Mouse (Mus musculus) neural tube, embryonic 11.5 days (tissue): ENCODE measurements around the gene Ago3. TPM values are rescaled to one million over a fixed set of nuclear protein-coding genes. Genes with fewer than 3 reads are reported as not detected.
A peak's percentile ranks its signal among the peaks of the same experiment; 100 is the strongest.

ENCODE experiments used
- ATAC-seq: fragments of 200-750 bp; cut with Nextera tagmentation; 2 replicates; pipeline ENCODE4 v1.8.0; 2017; ENCODE audit warnings: moderate number of reproducible peaks, mild to moderate bottlenecking, moderate TSS enrichment, moderate library complexity; ENCODE audit not compliant: insufficient read depth, low FRiP score, low TSS enrichment
- DNase-seq: peaks from one replicate; pipeline ENCODE4 v3.0.0-alpha.2; 2015; ENCODE audit warnings: low spot score
- H3K27ac ChIP-seq: fragments of 300-500 bp; sonication (generic); 2 replicates; pipeline ENCODE4 v1.5.1; 2014; ENCODE audit warnings: low read depth, mild to moderate bottlenecking, low read length
- H3K27me3 ChIP-seq: fragments of 300-500 bp; sonication (generic); 2 replicates; pipeline ENCODE4 v1.6.1; 2014; ENCODE audit warnings: mild to moderate bottlenecking, low read length, mixed read lengths; ENCODE audit not compliant: control insufficient read depth, insufficient read depth
- H3K36me3 ChIP-seq: fragments of 300-500 bp; sonication (generic); 2 replicates; pipeline ENCODE4 v1.6.1; 2014; ENCODE audit warnings: mild to moderate bottlenecking, low read length, moderate library complexity, mixed read lengths; ENCODE audit not compliant: control insufficient read depth, insufficient read depth
- H3K4me1 ChIP-seq: fragments of 300-500 bp; sonication (generic); 2 replicates; pipeline ENCODE4 v1.6.1; 2014; ENCODE audit warnings: low read length, mixed read lengths; ENCODE audit not compliant: control insufficient read depth, insufficient read depth
- H3K4me2 ChIP-seq: fragments of 300-500 bp; sonication (generic); 2 replicates; pipeline ENCODE4 v1.6.1; 2014; ENCODE audit warnings: low read depth, mild to moderate bottlenecking, moderate library complexity
- H3K4me3 ChIP-seq: fragments of 300-500 bp; sonication (generic); 2 replicates; pipeline ENCODE4 v1.5.1; 2014; ENCODE audit warnings: low read depth, low read length
- H3K9ac ChIP-seq: fragments of 300-500 bp; sonication (generic); 2 replicates; pipeline ENCODE4 v1.6.1; 2014; ENCODE audit warnings: mild to moderate bottlenecking, low read length
- H3K9me3 ChIP-seq: fragments of 300-500 bp; sonication (generic); 2 replicates; pipeline ENCODE4 v1.6.1; 2016; ENCODE audit warnings: low read length; ENCODE audit not compliant: control insufficient read depth
- WGBS: fragments of 180-500 bp; shearing (Covaris S2); extraction: QIAGEN DNeasy Blood & Tissue Kit; methylation state at CpG from one replicate; pipeline ENCODE4 v1.1.7; 2014; 5-methylcytosine and 5-hydroxymethylcytosine counted together
- polyA plus RNA-seq: library from polyadenylated mRNA; unstranded; fragments of >200 nt; fragmentation: Nextera tagmentation; extraction: Ambion mirVana; gene quantifications from 2 replicates; pipeline ENCODE4 v1.2.1, GENCODE M21; 2014

The Ago3 gene
- polyA plus RNA-seq, 1 experiment from 2014 or later, result 9.8 TPM

GRCm38 (mm10) chr4:126321854-126322511 is 107.4 kb downstream of the Ago3 start:
- ATAC-seq (peak; percentile 25; the same call in 1 of the 2 replicates), DNase-seq (no peak)
- 55% methylated on average over 28 of the region's 28 CpGs for WGBS
- H3K4me3 ChIP-seq, result peak overlapping the region; percentile 65; the same call in 1 of the 2 replicates
- peaks cover 7% of the 10 kb centered on the region; the same call in 1 of the 2 replicates for H3K4me1 ChIP-seq
- peaks cover 5% of the 10 kb centered on the region for H3K36me3 ChIP-seq
- H3K9ac ChIP-seq, result no peak overlapping the region
- H3K27me3 ChIP-seq, result peaks cover 19% of the 10 kb centered on the region
- H3K9me3 ChIP-seq, result no peaks in the 10 kb centered on the region
- H3K27ac ChIP-seq, result no peak overlapping the region
- peak overlapping the region; percentile 17 for H3K4me2 ChIP-seq

- DNase-seq (peak; percentile 99), ATAC-seq (peak; percentile 76)
- H3K27ac ChIP-seq, result peak within 1 kb of the TSS; percentile 40; the same call in 1 of the 2 replicates
- peaks cover 7% of the 10 kb centered on the region; the same call in 1 of the 2 replicates for H3K4me1 ChIP-seq
- peak within 1 kb of the TSS; percentile 67 for H3K4me2 ChIP-seq
- peaks cover 19% of the 10 kb centered on the region for H3K27me3 ChIP-seq
- WGBS, result under 1% methylated on average over 76 of the region's 80 CpGs
- peak within 1 kb of the TSS; percentile 72 for H3K9ac ChIP-seq
- H3K4me3 ChIP-seq, result peak within 1 kb of the TSS; percentile 65
- H3K36me3 ChIP-seq, result peaks cover 10% of the 10 kb centered on the region
- no peaks in the 10 kb centered on the region for H3K9me3 ChIP-seq
Measured at GRCm38 (mm10) chr4:126321111-126321853, 108.1 kb downstream of the Ago3 start, which contains the start of gene Adprhl2. Gene Adprhl2, minus strand, starts transcription at chr4:126321703.

- Histone ChIP-seq H3K4me3 (no peak overlapping the region), H3K9me3 (no peaks in the 10 kb centered on the region), H3K27me3 (peaks cover 8% of the 10 kb centered on the region), H3K4me2 (no peak overlapping the region), H3K27ac (no peak overlapping the region), H3K4me1 (peaks cover 7% of the 10 kb centered on the region; the same call in 1 of the 2 replicates), H3K36me3 (peaks cover 17% of the 10 kb centered on the region), H3K9ac (no peak overlapping the region)
- DNase-seq, result no peak
- 95% methylated on average over 6 of the region's 6 CpGs for WGBS
- ATAC-seq, result no peak
Measured at GRCm38 (mm10) chr4:126319806-126320205, 109.5 kb downstream of the Ago3 start.

DNA sequence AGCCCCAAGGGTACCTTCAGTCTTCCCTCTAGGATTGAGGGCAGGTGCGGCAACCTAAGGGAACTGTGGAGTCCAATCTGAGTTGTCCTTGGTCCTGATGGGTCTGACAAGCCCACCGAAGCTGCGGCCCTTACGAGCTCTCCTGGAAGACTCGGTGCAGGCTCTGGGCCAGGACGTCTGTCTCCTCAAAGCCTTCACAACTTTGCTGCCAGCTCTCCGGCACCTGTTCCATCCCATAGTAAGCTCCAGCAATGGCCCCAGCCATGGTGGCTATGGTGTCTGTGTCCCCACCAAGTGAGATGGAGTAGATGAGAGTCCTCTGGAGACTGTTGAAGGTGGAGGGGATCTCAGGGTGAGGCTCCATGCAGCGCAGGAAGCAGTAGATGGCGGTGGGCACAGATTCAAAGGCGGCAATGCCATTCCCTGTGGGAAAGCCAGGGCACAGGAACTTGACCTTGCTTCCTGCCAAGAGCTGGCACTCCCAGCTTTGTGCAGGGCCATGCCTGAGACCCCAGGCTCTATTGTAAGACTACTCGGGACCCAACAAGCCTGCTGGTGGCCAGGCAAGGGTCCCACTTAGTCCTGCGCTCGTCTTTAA is 112.8 kb downstream of the Ago3 start:
- Histone ChIP-seq H3K36me3 (peaks cover 17% of the 10 kb centered on the region), H3K9me3 (no peaks in the 10 kb centered on the region), H3K9ac (no peak overlapping the region), H3K4me1 (peaks cover 7% of the 10 kb centered on the region; the same call in 1 of the 2 replicates), H3K27me3 (no peaks in the 10 kb centered on the region), H3K4me2 (no peak overlapping the region), H3K4me3 (no peak overlapping the region), H3K27ac (no peak overlapping the region)
- no peak for DNase-seq
- ATAC-seq, result no peak
- 95% methylated on average over 13 of the region's 13 CpGs for WGBS

- Histone ChIP-seq H3K4me3 (no peak overlapping the region), H3K36me3 (peaks cover 17% of the 10 kb centered on the region), H3K4me1 (peaks cover 7% of the 10 kb centered on the region; the same call in 1 of the 2 replicates), H3K9me3 (no peaks in the 10 kb centered on the region), H3K27ac (no peak overlapping the region), H3K9ac (no peak overlapping the region), H3K4me2 (no peak overlapping the region), H3K27me3 (no peaks in the 10 kb centered on the region)
- ATAC-seq, result no peak
- WGBS, result 50% methylated on average over 5 of the region's 5 CpGs
- DNase-seq, result no peak
Measured at GRCm38 (mm10) chr4:126315931-126316330, 113.4 kb downstream of the Ago3 start.

- Histone ChIP-seq H3K36me3 (peaks cover 17% of the 10 kb centered on the region), H3K4me2 (no peak overlapping the region), H3K9me3 (no peaks in the 10 kb centered on the region), H3K4me3 (no peak overlapping the region), H3K27me3 (no peaks in the 10 kb centered on the region), H3K9ac (no peak overlapping the region), H3K27ac (no peak overlapping the region), H3K4me1 (no peaks in the 10 kb centered on the region)
- WGBS, result 48% methylated on average over 10 of the region's 10 CpGs
- ATAC-seq (no peak), DNase-seq (peak; percentile 38)
Measured at GRCm38 (mm10) chr4:126314393-126314792, 115.0 kb downstream of the Ago3 start.

DNA sequence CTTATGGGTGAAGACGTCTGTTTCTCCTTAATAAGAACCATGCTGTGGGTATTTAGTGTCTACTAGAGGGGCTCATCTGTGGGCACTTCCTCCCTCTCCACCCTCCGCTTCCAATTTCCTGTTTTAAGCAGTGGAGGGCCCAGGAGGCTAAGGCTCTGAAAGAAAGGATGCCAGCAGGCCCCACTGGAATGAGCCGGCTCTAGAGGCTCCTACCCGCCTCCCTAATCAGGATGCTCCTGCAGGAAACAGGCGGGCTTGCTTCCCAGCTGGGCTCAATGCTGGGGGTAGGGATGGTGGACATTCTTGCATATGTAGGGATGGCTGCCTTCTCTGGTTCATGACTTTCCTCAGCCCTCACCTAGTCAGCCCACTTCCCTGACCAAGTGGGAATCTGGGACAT is 116.2 kb downstream of the Ago3 start:
- Histone ChIP-seq H3K36me3 (peaks cover 17% of the 10 kb centered on the region), H3K27ac (no peak overlapping the region), H3K4me2 (no peak overlapping the region), H3K4me3 (no peak overlapping the region), H3K9me3 (no peaks in the 10 kb centered on the region), H3K27me3 (no peaks in the 10 kb centered on the region), H3K4me1 (no peaks in the 10 kb centered on the region), H3K9ac (no peak overlapping the region)
- WGBS, result 40% methylated on average over 5 of the region's 5 CpGs
- ATAC-seq, result no peak
- DNase-seq, result no peak

- Histone ChIP-seq H3K4me2 (no peak overlapping the region), H3K4me3 (no peak overlapping the region), H3K36me3 (peaks cover 10% of the 10 kb centered on the region), H3K27me3 (no peaks in the 10 kb centered on the region), H3K9ac (no peak overlapping the region), H3K4me1 (no peaks in the 10 kb centered on the region), H3K9me3 (no peaks in the 10 kb centered on the region), H3K27ac (no peak overlapping the region)
- 83% methylated on average over 16 of the region's 16 CpGs for WGBS
- ATAC-seq (no peak), DNase-seq (no peak)
Measured at GRCm38 (mm10) chr4:126311566-126312200, 117.7 kb downstream of the Ago3 start.
